ENCODE assay signal across 9 mouse cellular contexts in genomic region chr7:143094592-143095553, GRCm38 (mm10). TPM values are rescaled to one million over a fixed set of nuclear protein-coding genes. Genes with fewer than 3 reads are reported as not detected.
DNase-seq lines count a peak whose midpoint lies in the region; ATAC-seq and TF ChIP-seq lines count a peak whose summit lies in the region.
"Had no signal": no experiment of that assay in that cellular context is flagged by ENCODE, and none has a peak within 500 bp of the region (broad histone marks: within the 10 kb centered on the region; RNA-seq: fewer than 3 reads in every experiment).

Trpm5 (minus strand) TSS chr7:143094642.

- H3K4me1 ChIP-seq in forebrain, embryonic 10.5 days: peaks cover 6% of the 10 kb centered on the region; the same call in 1 of the 2 replicates
- H3K4me1 ChIP-seq in forebrain, embryonic 13.5 days: no peaks in the 10 kb centered on the region
- no peaks in the 10 kb centered on the region for H3K4me1 ChIP-seq in ES-Bruce4 (ENCODE audit: control insufficient read depth, insufficient read depth, low read length)
- H3K4me1 ChIP-seq in heart, adult 2 months (ENCODE audit: control insufficient read depth, insufficient read depth, low read length): no peaks in the 10 kb centered on the region
- H3K4me1 ChIP-seq in kidney, postnatal 0 days (replicated peaks; ENCODE audit: insufficient read depth, low read length): no peaks in the 10 kb centered on the region
- H3K4me1 ChIP-seq in lung, embryonic 14.5 days (ENCODE audit: insufficient read depth): no peaks in the 10 kb centered on the region
- H3K4me1 ChIP-seq in stomach, embryonic 14.5 days (ENCODE audit: control insufficient read depth, insufficient read depth, low read length): no peaks in the 10 kb centered on the region

- peak; percentile 75 for DNase-seq in forebrain, embryonic 10.5 days (ENCODE audit: extremely low spot score, low spot score)
- peak; percentile 85 to 88 for DNase-seq in cerebellum, postnatal 10 days
- peak; percentile 55 to 84 for DNase-seq in heart, adult 2 months
- DNase-seq in kidney, postnatal 0 days (ENCODE audit: low spot score): peak; percentile 70
- peak; percentile 77 for DNase-seq in lung, embryonic 14.5 days

- no peak within 1 kb of the TSS for H3K4me3 ChIP-seq in forebrain, embryonic 10.5 days
- H3K4me3 ChIP-seq in forebrain, embryonic 13.5 days: no peak within 1 kb of the TSS
- H3K4me3 ChIP-seq in ES-Bruce4 (ENCODE audit: low read depth, low read length): no peak within 1 kb of the TSS
- H3K4me3 ChIP-seq in heart, adult 2 months: no peak within 1 kb of the TSS
- no peak within 1 kb of the TSS for H3K4me3 ChIP-seq in kidney, postnatal 0 days (replicated peaks; ENCODE audit: low read depth, low read length)
- H3K4me3 ChIP-seq in lung, embryonic 14.5 days (ENCODE audit: low read depth, low read length): no peak within 1 kb of the TSS
- H3K4me3 ChIP-seq in stomach, embryonic 14.5 days (ENCODE audit: low read depth, low read length): no peak within 1 kb of the TSS
- H3K4me3 ChIP-seq: megakaryocyte, embryonic 14.5 days had no signal

- H3K4me2 ChIP-seq in forebrain, embryonic 13.5 days: no peak within 1 kb of the TSS
- no peak within 1 kb of the TSS for H3K4me2 ChIP-seq in kidney, postnatal 0 days (ENCODE audit: low read length)
- H3K4me2 ChIP-seq in lung, embryonic 14.5 days: no peak within 1 kb of the TSS
- H3K4me2 ChIP-seq in stomach, embryonic 14.5 days (replicated peaks; ENCODE audit: low read depth, low read length): no peak within 1 kb of the TSS

- H3K9ac ChIP-seq in forebrain, embryonic 13.5 days: no peak within 1 kb of the TSS
- no peak within 1 kb of the TSS for H3K9ac ChIP-seq in ES-Bruce4 (ENCODE audit: low read depth, poor library complexity, severe bottlenecking)
- H3K9ac ChIP-seq in heart, adult 2 months (ENCODE audit: low read depth, low read length): no peak within 1 kb of the TSS
- no peak within 1 kb of the TSS for H3K9ac ChIP-seq in kidney, postnatal 0 days (ENCODE audit: low read depth, low read length)
- H3K9ac ChIP-seq in lung, embryonic 14.5 days: no peak within 1 kb of the TSS
- H3K9ac ChIP-seq in stomach, embryonic 14.5 days (replicated peaks; ENCODE audit: low read depth, low read length): no peak within 1 kb of the TSS; the same call in 1 of the 2 replicates

- no peak for ATAC-seq in forebrain, embryonic 13.5 days
- peak; percentile 41; the same call in 1 of the 2 replicates for ATAC-seq in kidney, postnatal 0 days (replicated peaks; ENCODE audit: low FRiP score, low read depth)
- ATAC-seq in lung, embryonic 14.5 days (ENCODE audit: insufficient read depth): 0 out of 2 replicates have a peak, but pooled peaks have one; percentile 26
- peak; percentile 56; the same call in 1 of the 2 replicates for ATAC-seq in stomach, embryonic 14.5 days (ENCODE audit: insufficient number of reproducible peaks, insufficient read depth, low FRiP score, low read depth)

- TF ChIP-seq EP300 in ES-Bruce4 (IDR thresholded peaks at IDR 0.05; ENCODE audit: insufficient read depth, low read depth, low read length): no peak
- TF ChIP-seq EP300 in heart, adult 2 months (IDR thresholded peaks at IDR 0.05; ENCODE audit: insufficient read depth, low read depth, low read length): peak; percentile 67; the same call in 1 of the 2 replicates

- intact Hi-C loops in heart, adult 2 months (cut with DNase I): loop anchor here (1.0 to 2.0 kb wide), 4 partner anchors 16 to 371 kb away; no protein-coding TSS in a partner anchor

- H3K27ac ChIP-seq in forebrain, embryonic 10.5 days: peak within 1 kb of the TSS; percentile 48; the same call in 1 of the 2 replicates
- H3K27ac ChIP-seq in forebrain, embryonic 13.5 days: no peak within 1 kb of the TSS
- no peak within 1 kb of the TSS for H3K27ac ChIP-seq in ES-Bruce4 (ENCODE audit: insufficient read depth, low read length)
- H3K27ac ChIP-seq in heart, adult 2 months: no peak within 1 kb of the TSS
- H3K27ac ChIP-seq in kidney, postnatal 0 days: no peak within 1 kb of the TSS
- no peak within 1 kb of the TSS for H3K27ac ChIP-seq in lung, embryonic 14.5 days (ENCODE audit: low read depth)
- H3K27ac ChIP-seq in stomach, embryonic 14.5 days (ENCODE audit: low read length): no peak within 1 kb of the TSS

- H3K36me3 ChIP-seq in forebrain, embryonic 10.5 days (replicated peaks): no peaks in the 10 kb centered on the region
- H3K36me3 ChIP-seq in forebrain, embryonic 13.5 days (ENCODE audit: poor library complexity, severe bottlenecking): no peaks in the 10 kb centered on the region
- no peaks in the 10 kb centered on the region for H3K36me3 ChIP-seq in ES-Bruce4 (ENCODE audit: control insufficient read depth, insufficient read depth, low read length, poor library complexity, severe bottlenecking)
- no peaks in the 10 kb centered on the region for H3K36me3 ChIP-seq in heart, adult 2 months (ENCODE audit: control insufficient read depth, insufficient read depth, low read length)
- H3K36me3 ChIP-seq in kidney, postnatal 0 days (ENCODE audit: insufficient read depth, low read length): no peaks in the 10 kb centered on the region
- no peaks in the 10 kb centered on the region for H3K36me3 ChIP-seq in lung, embryonic 14.5 days (ENCODE audit: insufficient read depth)
- H3K36me3 ChIP-seq in stomach, embryonic 14.5 days (ENCODE audit: control insufficient read depth, insufficient read depth, low read length): no peaks in the 10 kb centered on the region

- H3K27me3 ChIP-seq in forebrain, embryonic 10.5 days (ENCODE audit: poor library complexity, severe bottlenecking): peaks cover 27% of the 10 kb centered on the region
- H3K27me3 ChIP-seq in forebrain, embryonic 13.5 days: no peaks in the 10 kb centered on the region
- H3K27me3 ChIP-seq in ES-Bruce4 (ENCODE audit: control insufficient read depth, insufficient read depth, low read length, poor library complexity, severe bottlenecking): no peaks in the 10 kb centered on the region
- no peaks in the 10 kb centered on the region for H3K27me3 ChIP-seq in heart, adult 2 months (ENCODE audit: control insufficient read depth, insufficient read depth, low read length)
- H3K27me3 ChIP-seq in kidney, postnatal 0 days (ENCODE audit: insufficient read depth, low read length): no peaks in the 10 kb centered on the region
- no peaks in the 10 kb centered on the region for H3K27me3 ChIP-seq in lung, embryonic 14.5 days (ENCODE audit: insufficient read depth, low read length)
- no peaks in the 10 kb centered on the region for H3K27me3 ChIP-seq in stomach, embryonic 14.5 days (ENCODE audit: control insufficient read depth, insufficient read depth, low read length)

- 55% methylated on average over 10 of the region's 10 CpGs for WGBS in forebrain, embryonic 10.5 days
- 56% methylated on average over 10 of the region's 10 CpGs for WGBS in forebrain, embryonic 13.5 days
- WGBS in heart, adult 2 months: 31% methylated on average over 10 of the region's 10 CpGs
- WGBS in kidney, postnatal 0 days: 42% methylated on average over 10 of the region's 10 CpGs
- WGBS in lung, embryonic 14.5 days: 36% methylated on average over 10 of the region's 10 CpGs
- WGBS in stomach, embryonic 14.5 days: 41% methylated on average over 10 of the region's 10 CpGs

- TF ChIP-seq CTCF in ES-Bruce4 (IDR thresholded peaks at IDR 0.05; ENCODE audit: low read depth, low read length): peak; percentile 87
- TF ChIP-seq CTCF in heart, adult 2 months (IDR thresholded peaks at IDR 0.05): peak; percentile 89
- peak; percentile 90 for TF ChIP-seq CTCF in kidney, postnatal 0 days (IDR thresholded peaks at IDR 0.05; ENCODE audit: low read depth)
- TF ChIP-seq CTCF in lung, embryonic 14.5 days (IDR thresholded peaks at IDR 0.05; ENCODE audit: low read depth): peak; percentile 90

- H3K79me2 ChIP-seq in heart, adult 2 months (replicated peaks; ENCODE audit: control insufficient read depth, insufficient read depth, low read length): no peaks in the 10 kb centered on the region

- H3K9me3 ChIP-seq in forebrain, embryonic 10.5 days: no peaks in the 10 kb centered on the region
- H3K9me3 ChIP-seq in forebrain, embryonic 13.5 days (replicated peaks): no peaks in the 10 kb centered on the region
- H3K9me3 ChIP-seq in ES-Bruce4 (replicated peaks; ENCODE audit: control insufficient read depth, insufficient read depth, low read length, poor library complexity, severe bottlenecking): no peaks in the 10 kb centered on the region
- no peaks in the 10 kb centered on the region for H3K9me3 ChIP-seq in kidney, postnatal 0 days (replicated peaks; ENCODE audit: low read length)
- no peaks in the 10 kb centered on the region for H3K9me3 ChIP-seq in lung, embryonic 14.5 days (ENCODE audit: low read depth, low read length)
- no peaks in the 10 kb centered on the region for H3K9me3 ChIP-seq in stomach, embryonic 14.5 days (ENCODE audit: control insufficient read depth, low read depth, low read length)

- no peak for TF ChIP-seq POLR2A in ES-Bruce4 (IDR thresholded peaks at IDR 0.05; ENCODE audit: insufficient read depth, low read length)
- TF ChIP-seq POLR2A in heart, adult 2 months (IDR thresholded peaks at IDR 0.05; ENCODE audit: insufficient read depth, low read depth, low read length): no peak

RNA-seq across cellular contexts. Expression of gene Trpm5, which starts in this region (rescaled TPM):
- 0.36 and 0.90 TPM in 2 replicates for polyA plus RNA-seq in forebrain, embryonic 10.5 days (2016; fragmentation: Nextera tagmentation; extraction: Ambion mirVana)
- polyA plus RNA-seq in forebrain, embryonic 13.5 days (2015; fragmentation: Nextera tagmentation; extraction: Ambion mirVana): 1.3 and 1.7 TPM in 2 replicates
- polyA plus RNA-seq in ES-Bruce4 (2011; ENCODE audit: insufficient read depth, insufficient read length, low read depth, missing spikeins): not detected in 2 replicates
- total RNA-seq in heart, adult 2 months (2021): not detected
- polyA plus RNA-seq in heart, adult 2 months (2012; rRNA removed): 0.06 and 0.08 TPM in 2 replicates
- 3.4 and 3.9 TPM in 2 replicates for polyA plus RNA-seq in kidney, postnatal 0 days (2015; fragmentation: Nextera tagmentation; extraction: Ambion mirVana)
- 4.7 and 5.7 TPM in 2 replicates for polyA plus RNA-seq in lung, embryonic 14.5 days (2014; fragmentation: Nextera tagmentation; extraction: Ambion mirVana)
- 22.5 and 27.0 TPM in 2 replicates for polyA plus RNA-seq in stomach, embryonic 14.5 days (2014; fragmentation: Nextera tagmentation; extraction: Ambion mirVana)

Comparison
In these comparisons a context has a peak if more than half of its experiments do, and no peak if none do; other contexts are left out.
1. Peak in DNase-seq and H3K27ac ChIP-seq in forebrain, embryonic 10.5 days; RNA of the gene not detected or under 1 TPM.
2. Peak in DNase-seq in heart, adult 2 months; RNA of the gene not detected or under 1 TPM.